Mouse (Mus musculus) forebrain, embryonic 12.5 days (tissue): ENCODE data around the gene Usp8. TPM values are rescaled to one million over a fixed set of nuclear protein-coding genes. Genes with fewer than 3 reads are reported as not detected.

Experiments used
- ATAC-seq: fragments of 200-750 bp; cut with Nextera tagmentation; 2 replicates; pipeline ENCODE4 v1.8.0; 2017; ENCODE audit warnings: moderate TSS enrichment; ENCODE audit not compliant: low FRiP score
- H3K27ac ChIP-seq: fragments of 300-500 bp; sonication (generic); 2 replicates; pipeline ENCODE4 v1.5.1; 2016; ENCODE audit warnings: mild to moderate bottlenecking
- H3K27me3 ChIP-seq: fragments of 300-500 bp; sonication (generic); 2 replicates; pipeline ENCODE4 v1.6.1; 2016; ENCODE audit warnings: mild to moderate bottlenecking
- H3K36me3 ChIP-seq: fragments of 300-500 bp; sonication (generic); replicated peaks from 2 replicates; pipeline ENCODE4 v1.6.1; 2016; ENCODE audit warnings: mild to moderate bottlenecking
- H3K4me1 ChIP-seq: fragments of 300-500 bp; sonication (generic); 2 replicates; pipeline ENCODE4 v1.6.1; 2016
- H3K4me2 ChIP-seq: fragments of 300-500 bp; sonication (generic); 2 replicates; pipeline ENCODE4 v1.6.1; 2016; ENCODE audit warnings: mild to moderate bottlenecking, moderate library complexity
- H3K4me3 ChIP-seq: fragments of 300-500 bp; sonication (generic); replicated peaks from 2 replicates; pipeline ENCODE4 v1.5.1; 2016; ENCODE audit warnings: mild to moderate bottlenecking
- H3K9ac ChIP-seq: fragments of 300-500 bp; sonication (generic); 2 replicates; pipeline ENCODE4 v1.6.1; 2016; ENCODE audit warnings: mild to moderate bottlenecking
- H3K9me3 ChIP-seq: fragments of 300-500 bp; sonication (generic); 2 replicates; pipeline ENCODE4 v1.6.1; 2016
- WGBS: fragments of 180-500 bp; shearing (Covaris S2); methylation state at CpG from one replicate; pipeline ENCODE4 v1.1.7; 2016; 5-methylcytosine and 5-hydroxymethylcytosine counted together
- polyA plus RNA-seq: library from polyadenylated mRNA; unstranded; fragments of >200 nt; fragmentation: Nextera tagmentation; extraction: Ambion mirVana; gene quantifications from 2 replicates; pipeline ENCODE4 v1.2.1, GENCODE M21; 2016

The Usp8 gene
- 39.7 and 41.6 TPM in 2 replicates for polyA plus RNA-seq

GRCm38 (mm10) chr2:126706759-126707437 is at the start of gene Usp8:
Gene Usp8, plus strand, starts transcription at chr2:126707328.
- Histone ChIP-seq H3K4me1 (peaks cover 12% of the 10 kb centered on the region), H3K9me3 (no peaks in the 10 kb centered on the region), H3K36me3 (no peaks in the 10 kb centered on the region; the same call in 1 of the 2 replicates), H3K9ac (peak within 1 kb of the TSS; percentile 90), H3K27me3 (peaks cover 22% of the 10 kb centered on the region), H3K4me3 (peak within 1 kb of the TSS; percentile 83), H3K4me2 (peak within 1 kb of the TSS; percentile 64), H3K27ac (peak within 1 kb of the TSS; percentile 74)
- WGBS, result 2% methylated on average over 47 of the region's 47 CpGs
- peak; percentile 100 for ATAC-seq

- no peaks in the 10 kb centered on the region for H3K36me3 ChIP-seq
- H3K4me1 ChIP-seq, result no peaks in the 10 kb centered on the region
- WGBS, result 68% methylated on average over 4 of the region's 4 CpGs
- no peak overlapping the region for H3K4me2 ChIP-seq
- no peak overlapping the region for H3K9ac ChIP-seq
- H3K27ac ChIP-seq, result no peak overlapping the region
- H3K4me3 ChIP-seq, result no peak overlapping the region
- no peak for ATAC-seq
- no peaks in the 10 kb centered on the region for H3K27me3 ChIP-seq
- H3K9me3 ChIP-seq, result no peaks in the 10 kb centered on the region
Observed at GRCm38 (mm10) chr2:126663481-126663880, 43.6 kb upstream of the Usp8 start.

- ATAC-seq, result no peak
- no peaks in the 10 kb centered on the region for H3K27me3 ChIP-seq
- no peak overlapping the region for H3K4me3 ChIP-seq
- H3K4me2 ChIP-seq, result no peak overlapping the region
- no peak overlapping the region for H3K9ac ChIP-seq
- H3K9me3 ChIP-seq, result no peaks in the 10 kb centered on the region
- H3K4me1 ChIP-seq, result no peaks in the 10 kb centered on the region
- H3K27ac ChIP-seq, result no peak overlapping the region
- WGBS, result 93% methylated on average over 3 of the region's 3 CpGs
- H3K36me3 ChIP-seq, result no peaks in the 10 kb centered on the region
Observed at GRCm38 (mm10) chr2:126665984-126666383, 41.1 kb upstream of the Usp8 start.

DNA sequence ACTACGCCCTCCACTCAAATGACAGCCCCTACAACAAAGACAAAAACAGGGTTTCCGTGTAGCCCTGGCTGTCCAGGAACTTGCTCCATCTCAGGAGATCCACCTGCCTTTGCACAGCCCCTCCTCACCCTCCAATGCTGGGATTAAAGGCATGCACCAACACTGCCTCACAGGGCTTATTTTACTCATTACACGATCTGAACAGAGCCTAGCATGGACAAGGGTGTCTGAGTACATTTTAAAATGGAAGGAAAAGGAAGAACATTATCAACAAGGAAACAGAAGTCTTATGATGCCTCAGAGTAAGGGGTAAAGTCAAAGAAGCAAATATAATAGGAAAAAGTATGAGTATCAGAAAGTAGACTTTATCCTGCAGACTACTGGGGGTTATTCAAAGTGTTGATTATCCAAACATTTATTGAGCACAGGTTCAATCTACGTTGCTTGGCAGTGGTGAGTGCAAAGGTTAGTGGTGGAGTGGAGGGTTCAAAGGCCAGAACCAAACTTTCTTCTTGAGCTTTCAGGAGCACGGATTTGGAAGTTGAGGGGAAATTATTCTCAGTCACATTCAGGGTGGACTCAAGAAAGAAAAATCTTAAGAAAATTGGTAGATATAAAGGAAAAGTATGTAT is 38.4 kb upstream of the Usp8 start:
- Histone ChIP-seq H3K4me3 (no peak overlapping the region), H3K4me1 (peaks cover 20% of the 10 kb centered on the region), H3K27ac (no peak overlapping the region), H3K9me3 (no peaks in the 10 kb centered on the region), H3K27me3 (no peaks in the 10 kb centered on the region), H3K4me2 (no peak overlapping the region), H3K9ac (no peak overlapping the region), H3K36me3 (no peaks in the 10 kb centered on the region)
- WGBS, result 92% methylated on average over 5 of the region's 5 CpGs
- ATAC-seq, result no peak

- Histone ChIP-seq H3K4me2 (peak overlapping the region; percentile 79), H3K27me3 (no peaks in the 10 kb centered on the region), H3K36me3 (peaks cover 7% of the 10 kb centered on the region; the same call in 1 of the 2 replicates), H3K9me3 (no peaks in the 10 kb centered on the region), H3K9ac (peak overlapping the region; percentile 100), H3K27ac (no peak overlapping the region; the same call in 1 of the 2 replicates), H3K4me3 (peak overlapping the region; percentile 98), H3K4me1 (peaks cover 36% of the 10 kb centered on the region)
- no peak for ATAC-seq
- WGBS, result 70% methylated on average over 13 of the region's 13 CpGs
Observed at GRCm38 (mm10) chr2:126673317-126674242, 33.5 kb upstream of the Usp8 start.

GRCm38 (mm10) chr2:126674441-126675168 is 32.5 kb upstream of the Usp8 start:
- under 1% methylated on average over 75 of the region's 77 CpGs for WGBS
- Histone ChIP-seq H3K9me3 (no peaks in the 10 kb centered on the region), H3K27me3 (no peaks in the 10 kb centered on the region), H3K36me3 (peaks cover 14% of the 10 kb centered on the region), H3K4me2 (peak overlapping the region; percentile 79), H3K27ac (peak overlapping the region; percentile 100), H3K9ac (peak overlapping the region; percentile 100), H3K4me1 (peaks cover 36% of the 10 kb centered on the region), H3K4me3 (peak overlapping the region; percentile 98)
- peak; percentile 71 for ATAC-seq

- H3K9me3 ChIP-seq, result 0 out of 2 replicates have a peak, but pooled peaks cover 3% of the 10 kb centered on the region
- H3K4me1 ChIP-seq, result peaks cover 36% of the 10 kb centered on the region
- H3K9ac ChIP-seq, result peak overlapping the region; percentile 100
- peak overlapping the region; percentile 100 for H3K27ac ChIP-seq
- peak overlapping the region; percentile 79 for H3K4me2 ChIP-seq
- H3K36me3 ChIP-seq, result peaks cover 17% of the 10 kb centered on the region
- peak; percentile 94 for ATAC-seq
- under 1% methylated on average over 95 of the region's 99 CpGs for WGBS
- no peaks in the 10 kb centered on the region for H3K27me3 ChIP-seq
- H3K4me3 ChIP-seq, result peak overlapping the region; percentile 98
Observed at GRCm38 (mm10) chr2:126675169-126676121, 31.7 kb upstream of the Usp8 start.

GRCm38 (mm10) chr2:126676122-126676515 is 31.0 kb upstream of the Usp8 start, which contains the start of gene Gabpb1:
Gene Gabpb1, minus strand, starts transcription at chr2:126676337.
- no peak for ATAC-seq
- H3K4me1 ChIP-seq, result peaks cover 36% of the 10 kb centered on the region

DNA sequence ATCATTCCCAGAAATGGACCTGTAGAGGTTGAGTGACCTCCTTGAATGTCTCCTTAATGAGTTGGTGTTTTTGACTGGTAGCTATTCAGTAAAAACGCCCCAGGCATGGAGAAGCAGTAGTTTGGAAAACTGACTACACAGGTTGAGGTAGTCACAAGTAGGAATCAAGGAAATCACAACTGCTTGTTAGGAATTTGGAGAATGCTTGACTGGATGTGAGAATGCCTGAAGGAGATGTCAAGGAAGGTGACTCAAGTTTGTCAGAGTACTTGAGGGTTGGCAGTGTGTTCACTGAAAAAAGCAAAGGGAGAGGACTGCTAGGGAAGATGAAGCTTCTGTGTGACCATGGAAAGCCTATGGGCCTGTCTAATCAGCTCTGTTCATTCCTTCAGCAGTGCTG is 29.8 kb upstream of the Usp8 start:
- Histone ChIP-seq H3K9ac (no peak overlapping the region), H3K36me3 (peaks cover 21% of the 10 kb centered on the region), H3K27me3 (no peaks in the 10 kb centered on the region), H3K9me3 (0 out of 2 replicates have a peak, but pooled peaks cover 4% of the 10 kb centered on the region), H3K27ac (no peak overlapping the region), H3K4me3 (no peak overlapping the region), H3K4me1 (peaks cover 30% of the 10 kb centered on the region), H3K4me2 (peak overlapping the region; percentile 79; the same call in 1 of the 2 replicates)
- 88% methylated on average over 1 of the region's 1 CpGs for WGBS
- no peak for ATAC-seq

More at GRCm38 (mm10) chr2:126676122-126676515, 31.0 kb upstream of the Usp8 start, which contains the start of gene Gabpb1:
- H3K27ac ChIP-seq, result peak within 1 kb of the TSS; percentile 100
- 23% methylated on average over 12 of the region's 12 CpGs for WGBS
- peak within 1 kb of the TSS; percentile 79 for H3K4me2 ChIP-seq
- H3K9me3 ChIP-seq, result 0 out of 2 replicates have a peak, but pooled peaks cover 4% of the 10 kb centered on the region
- H3K4me3 ChIP-seq, result peak within 1 kb of the TSS; percentile 98
- peaks cover 18% of the 10 kb centered on the region for H3K36me3 ChIP-seq
- no peaks in the 10 kb centered on the region for H3K27me3 ChIP-seq
- H3K9ac ChIP-seq, result peak within 1 kb of the TSS; percentile 100

DNA sequence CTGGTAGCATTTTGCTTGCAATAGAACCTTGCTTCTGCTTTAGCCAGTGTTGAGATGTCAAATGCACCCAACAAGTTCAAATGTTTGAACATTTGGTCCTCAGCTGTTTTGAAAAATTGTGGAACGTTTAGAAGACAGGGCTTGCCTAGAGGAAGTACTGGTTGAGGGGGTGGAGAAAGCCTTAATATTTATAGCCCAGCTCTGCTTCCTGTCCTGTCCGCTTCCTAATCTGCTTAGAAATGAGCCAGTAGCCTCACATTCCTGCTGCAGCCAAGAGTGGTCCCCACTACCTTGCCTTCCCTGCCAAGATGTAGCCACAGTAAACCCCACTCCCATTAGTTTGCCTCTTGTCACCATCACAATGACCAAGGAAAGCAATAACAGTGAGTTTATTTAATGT is 24.8 kb upstream of the Usp8 start:
- ATAC-seq, result no peak
- 0 out of 2 replicates have a peak, but pooled peaks cover 4% of the 10 kb centered on the region for H3K9me3 ChIP-seq
- H3K9ac ChIP-seq, result no peak overlapping the region
- WGBS, result 88% methylated on average over 2 of the region's 2 CpGs
- peaks cover 2% of the 10 kb centered on the region for H3K4me1 ChIP-seq
- no peak overlapping the region for H3K4me2 ChIP-seq
- H3K36me3 ChIP-seq, result peaks cover 30% of the 10 kb centered on the region
- H3K4me3 ChIP-seq, result no peak overlapping the region
- no peak overlapping the region for H3K27ac ChIP-seq
- no peaks in the 10 kb centered on the region for H3K27me3 ChIP-seq
